Mouse (Mus musculus) kidney, postnatal 14 days (tissue): ENCODE data around the gene Ccr10.
"Not testable (repeated sequence)": the region's sequence is repeated elsewhere in the genome, so short reads cannot be mapped to it uniquely, and the experiment has no call there.

Experiments used
- DNase-seq: peaks from one replicate; pipeline ENCODE4 v3.0.0; 2022; ENCODE audit warnings: mixed read lengths

Gene Ccr10

GRCm38 (mm10) chr11:101149178-101150105, 25.8 kb downstream of the Ccr10 start:
- DNase-seq = peak; percentile 50

- DNase-seq = no peak
These were observed 26.5 kb downstream of the Ccr10 start for GRCm38 (mm10) chr11:101148751-101149150.

GRCm38 (mm10) chr11:101146377-101146776, 28.9 kb downstream of the Ccr10 start:
- DNase-seq = no peak

- peak; percentile 60 for DNase-seq
These were observed 31.7 kb downstream of the Ccr10 start for GRCm38 (mm10) chr11:101143338-101144225.

- DNase-seq = no peak
These were observed 32.9 kb downstream of the Ccr10 start for GRCm38 (mm10) chr11:101142215-101142967.

GRCm38 (mm10) chr11:101141088-101141487, 34.2 kb downstream of the Ccr10 start:
- no peak for DNase-seq

GRCm38 (mm10) chr11:101140164-101140819, 35.0 kb downstream of the Ccr10 start:
- DNase-seq = peak; percentile 45

- peak; percentile 84 for DNase-seq
These were observed 36.6 kb downstream of the Ccr10 start for GRCm38 (mm10) chr11:101138536-101139181.

GRCm38 (mm10) chr11:101137000-101137399, 38.2 kb downstream of the Ccr10 start:
- DNase-seq = no peak

- no peak for DNase-seq
These were observed 40.9 kb downstream of the Ccr10 start for GRCm38 (mm10) chr11:101134217-101134865.

GRCm38 (mm10) chr11:101133037-101133436, 42.2 kb downstream of the Ccr10 start:
- DNase-seq = peak; percentile 62

GRCm38 (mm10) chr11:101131701-101132100, 43.5 kb downstream of the Ccr10 start:
- no peak for DNase-seq

- no peak for DNase-seq
These were observed 44.1 kb downstream of the Ccr10 start for GRCm38 (mm10) chr11:101131187-101131586.

- peak; percentile 22 for DNase-seq
These were observed 45.0 kb downstream of the Ccr10 start for GRCm38 (mm10) chr11:101130056-101130756.

- no peak for DNase-seq
These were observed 46.2 kb downstream of the Ccr10 start for GRCm38 (mm10) chr11:101128996-101129577.

- no peak for DNase-seq
These were observed 48.2 kb downstream of the Ccr10 start for GRCm38 (mm10) chr11:101127075-101127474.

- DNase-seq = not testable (repeated sequence)
These were observed 50.2 kb downstream of the Ccr10 start for GRCm38 (mm10) chr11:101125008-101125407.

- not testable (repeated sequence) for DNase-seq
These were observed 50.7 kb downstream of the Ccr10 start for GRCm38 (mm10) chr11:101124494-101124893.
